Mouse (Mus musculus): ENCODE measurements at regions not wholly inside any gene's neighbourhood (a gene's known extent, or its start where the extent isn't known, plus 50 kb on each side); places are given as distances from the start of the nearest gene placed in this dataset.

GRCm38 (mm10) chr15:67048621-67049020 is 547.9 kb upstream of the Lrrc6 start:
- Histone ChIP-seq H3K36me3 (ENCODE audit: control insufficient read depth, insufficient read depth, low read length, poor library complexity, severe bottlenecking) (no peaks in the 10 kb centered on the region), H3K27ac (ENCODE audit: insufficient read depth, low read depth, low read length, poor library complexity, severe bottlenecking) (no peak overlapping the region), H3K4me1 (ENCODE audit: control insufficient read depth in 2 of 2, insufficient read depth in 2 of 2, low read length in 2 of 2, poor library complexity in 1 of 2) (0 out of 4 replicates have a peak, but pooled peaks cover 0 to 2% of the 10 kb centered on the region in 2 experiments), H3K9ac (ENCODE audit: insufficient read depth, low read depth, low read length, poor library complexity, severe bottlenecking) (no peak overlapping the region), H3K9me3 (ENCODE audit: control insufficient read depth, insufficient read depth, low read depth, low read length) (no peaks in the 10 kb centered on the region), H3K4me3 (ENCODE audit: insufficient read depth in 1 of 2, low read depth in 1 of 2, low read length in 2 of 2, poor library complexity in 1 of 2, severe bottlenecking in 1 of 2) (no peak overlapping the region)
- TF ChIP-seq ZNF384 (IDR thresholded peaks at IDR 0.05; ENCODE audit: low read depth, low read length) = no peak
- TF ChIP-seq MAFK (IDR thresholded peaks at IDR 0.05; ENCODE audit: insufficient read depth, low read depth, low read length) = no peak
- no peak for TF ChIP-seq ZC3H11A (IDR thresholded peaks at IDR 0.05; ENCODE audit: borderline replicate concordance, low read depth, low read length)
- no peak for TF ChIP-seq CHD2 (IDR thresholded peaks at IDR 0.05; ENCODE audit: low read depth, low read length)
- TF ChIP-seq HCFC1 (IDR thresholded peaks at IDR 0.05; ENCODE audit: borderline replicate concordance, insufficient read depth, low read length) = no peak
- DNase-seq (ENCODE audit: low read depth, low spot score) = no peak
- in situ Hi-C loops (cut with MboI; ENCODE audit: low sequenced_read_pairs in 2 of 2, unreplicated experiment in 2 of 2) = no loop called here

- Histone ChIP-seq H3K4me3 (ENCODE audit: insufficient read depth in 1 of 2, low read depth in 1 of 2, low read length in 2 of 2, poor library complexity in 1 of 2, severe bottlenecking in 1 of 2) (no peak overlapping the region), H3K27ac (ENCODE audit: insufficient read depth, low read depth, low read length, poor library complexity, severe bottlenecking) (no peak overlapping the region), H3K9ac (ENCODE audit: insufficient read depth, low read depth, low read length, poor library complexity, severe bottlenecking) (no peak overlapping the region), H3K4me1 (ENCODE audit: control insufficient read depth in 2 of 2, insufficient read depth in 2 of 2, low read length in 2 of 2, poor library complexity in 1 of 2) (0 out of 4 replicates have a peak, but pooled peaks cover 0 to 2% of the 10 kb centered on the region in 2 experiments), H3K36me3 (ENCODE audit: control insufficient read depth, insufficient read depth, low read length, poor library complexity, severe bottlenecking) (no peaks in the 10 kb centered on the region), H3K9me3 (ENCODE audit: control insufficient read depth, insufficient read depth, low read depth, low read length) (no peaks in the 10 kb centered on the region)
- no peak for TF ChIP-seq HCFC1 (IDR thresholded peaks at IDR 0.05; ENCODE audit: borderline replicate concordance, insufficient read depth, low read length)
- no peak for TF ChIP-seq ZC3H11A (IDR thresholded peaks at IDR 0.05; ENCODE audit: borderline replicate concordance, low read depth, low read length)
- TF ChIP-seq ZNF384 (IDR thresholded peaks at IDR 0.05; ENCODE audit: low read depth, low read length) = no peak
- TF ChIP-seq MAFK (IDR thresholded peaks at IDR 0.05; ENCODE audit: insufficient read depth, low read depth, low read length) = no peak
- no peak for TF ChIP-seq CHD2 (IDR thresholded peaks at IDR 0.05; ENCODE audit: low read depth, low read length)
- in situ Hi-C loops (cut with MboI; ENCODE audit: low sequenced_read_pairs in 2 of 2, unreplicated experiment in 2 of 2) = no loop called here
- DNase-seq (ENCODE audit: low read depth, low spot score) = no peak
Measured at GRCm38 (mm10) chr15:67048148-67048547, 547.4 kb upstream of the Lrrc6 start.

GRCm38 (mm10) chr15:67045920-67046804 is 545.5 kb upstream of the Lrrc6 start:
- in situ Hi-C loops (cut with MboI; ENCODE audit: low sequenced_read_pairs in 2 of 2, unreplicated experiment in 2 of 2) = no loop called here
- Histone ChIP-seq H3K4me3 (ENCODE audit: insufficient read depth in 1 of 2, low read depth in 1 of 2, low read length in 2 of 2, poor library complexity in 1 of 2, severe bottlenecking in 1 of 2) (no peak overlapping the region), H3K4me1 (ENCODE audit: control insufficient read depth in 2 of 2, insufficient read depth in 2 of 2, low read length in 2 of 2, poor library complexity in 1 of 2) (0 out of 4 replicates have a peak, but pooled peaks cover 0 to 2% of the 10 kb centered on the region in 2 experiments), H3K27ac (ENCODE audit: insufficient read depth, low read depth, low read length, poor library complexity, severe bottlenecking) (no peak overlapping the region), H3K36me3 (ENCODE audit: control insufficient read depth, insufficient read depth, low read length, poor library complexity, severe bottlenecking) (no peaks in the 10 kb centered on the region), H3K9ac (ENCODE audit: insufficient read depth, low read depth, low read length, poor library complexity, severe bottlenecking) (no peak overlapping the region), H3K9me3 (ENCODE audit: control insufficient read depth, insufficient read depth, low read depth, low read length) (no peaks in the 10 kb centered on the region)
- TF ChIP-seq CHD2 (IDR thresholded peaks at IDR 0.05; ENCODE audit: low read depth, low read length) (no peak), ZNF384 (IDR thresholded peaks at IDR 0.05; ENCODE audit: low read depth, low read length) (no peak), HCFC1 (IDR thresholded peaks at IDR 0.05; ENCODE audit: borderline replicate concordance, insufficient read depth, low read length) (no peak), MAFK (IDR thresholded peaks at IDR 0.05; ENCODE audit: insufficient read depth, low read depth, low read length) (no peak), ZC3H11A (IDR thresholded peaks at IDR 0.05; ENCODE audit: borderline replicate concordance, low read depth, low read length) (no peak)
- no peak for DNase-seq (ENCODE audit: low read depth, low spot score)

GRCm38 (mm10) chr15:67045329-67045728 is 544.6 kb upstream of the Lrrc6 start:
- TF ChIP-seq ZC3H11A (IDR thresholded peaks at IDR 0.05; ENCODE audit: borderline replicate concordance, low read depth, low read length) = no peak

More at GRCm38 (mm10) chr15:67045329-67045728, 544.6 kb upstream of the Lrrc6 start:
- DNase-seq (ENCODE audit: low read depth, low spot score) = no peak
- Histone ChIP-seq H3K4me3 (ENCODE audit: insufficient read depth in 1 of 2, low read depth in 1 of 2, low read length in 2 of 2, poor library complexity in 1 of 2, severe bottlenecking in 1 of 2) (no peak overlapping the region), H3K9ac (ENCODE audit: insufficient read depth, low read depth, low read length, poor library complexity, severe bottlenecking) (no peak overlapping the region), H3K36me3 (ENCODE audit: control insufficient read depth, insufficient read depth, low read length, poor library complexity, severe bottlenecking) (no peaks in the 10 kb centered on the region), H3K4me1 (ENCODE audit: control insufficient read depth in 2 of 2, insufficient read depth in 2 of 2, low read length in 2 of 2, poor library complexity in 1 of 2) (peaks cover 0 to 6% of the 10 kb centered on the region in 2 experiments; a peak in 2 of 4 replicates), H3K27ac (ENCODE audit: insufficient read depth, low read depth, low read length, poor library complexity, severe bottlenecking) (no peak overlapping the region), H3K9me3 (ENCODE audit: control insufficient read depth, insufficient read depth, low read depth, low read length) (no peaks in the 10 kb centered on the region)
- in situ Hi-C loops (cut with MboI; ENCODE audit: low sequenced_read_pairs in 2 of 2, unreplicated experiment in 2 of 2) = no loop called here

All from ES-E14 (cell line).